Mouse (Mus musculus) frontal cortex, postnatal 14 days (tissue): ENCODE measurements at regions not wholly inside any gene's neighbourhood (a gene's known extent, or its start where the extent isn't known, plus 50 kb on each side); places are given as distances from the start of the nearest gene placed in this dataset.

Experiments
- DNase-seq, 2 experiments: peaks; one replicate each; pipeline ENCODE4 v3.0.0; 2022; ENCODE audit warnings: low spot score in 2 of 2

DNA sequence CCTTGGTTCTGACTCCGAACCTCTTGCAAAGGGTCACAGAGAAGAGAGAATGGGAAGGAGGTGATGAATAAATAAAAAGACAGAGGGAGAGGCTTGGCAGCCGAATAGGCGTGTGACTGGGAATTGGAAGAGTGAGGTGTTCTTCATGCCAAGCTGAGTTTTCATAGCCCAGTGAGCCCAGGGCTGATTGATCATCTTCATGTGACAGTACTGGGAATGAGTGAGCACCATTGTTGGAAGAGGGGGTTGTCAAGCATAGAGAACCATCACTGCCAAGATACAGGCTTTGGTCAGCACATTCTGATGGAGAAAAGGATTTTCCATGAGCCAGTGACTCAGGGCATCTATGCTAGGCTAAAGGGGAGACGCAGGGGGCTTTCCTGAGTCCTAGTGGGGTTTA, 163.0 kb downstream of the Slc30a10 start:
- DNase-seq: no peak

DNA sequence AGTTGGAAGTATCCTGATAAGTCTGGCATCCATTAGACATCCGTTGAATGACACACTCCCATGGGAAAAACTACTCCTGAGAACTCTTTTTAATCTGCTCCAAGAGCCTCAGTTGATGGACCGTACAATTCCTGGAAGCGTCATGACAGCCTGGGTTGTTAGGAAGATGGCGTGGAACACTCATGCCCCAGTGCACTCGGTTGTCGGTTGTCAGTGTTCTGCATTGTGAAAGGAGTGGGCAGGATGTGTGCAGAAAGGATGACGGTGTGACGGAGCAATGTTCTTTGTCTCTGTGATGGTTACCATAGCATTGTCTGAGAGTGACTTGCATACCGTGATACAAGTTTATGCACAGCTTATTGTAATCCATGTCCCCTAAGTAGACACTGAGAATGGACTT, 164.4 kb downstream of the Slc30a10 start:
- no peak for DNase-seq

DNA sequence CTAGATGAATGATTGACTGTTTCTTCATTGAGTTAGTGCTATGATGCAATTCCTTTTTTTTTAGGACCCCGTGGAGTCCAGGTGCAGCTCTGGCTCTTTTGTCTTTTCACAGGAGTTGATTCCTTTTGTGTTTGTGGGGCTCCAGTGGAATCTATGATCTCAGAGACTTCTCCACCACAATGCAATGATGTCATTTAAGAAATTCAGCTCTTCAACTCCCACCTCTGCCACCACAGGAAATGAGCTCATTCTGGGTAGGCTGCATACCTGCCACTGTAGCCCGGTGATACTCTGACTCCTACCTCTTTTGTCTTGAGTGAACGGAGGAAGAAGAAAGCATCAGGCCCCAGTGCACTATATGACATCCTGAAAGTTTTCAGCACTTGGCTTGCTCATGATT, 173.8 kb downstream of the Slc30a10 start:
- no peak for DNase-seq

DNA sequence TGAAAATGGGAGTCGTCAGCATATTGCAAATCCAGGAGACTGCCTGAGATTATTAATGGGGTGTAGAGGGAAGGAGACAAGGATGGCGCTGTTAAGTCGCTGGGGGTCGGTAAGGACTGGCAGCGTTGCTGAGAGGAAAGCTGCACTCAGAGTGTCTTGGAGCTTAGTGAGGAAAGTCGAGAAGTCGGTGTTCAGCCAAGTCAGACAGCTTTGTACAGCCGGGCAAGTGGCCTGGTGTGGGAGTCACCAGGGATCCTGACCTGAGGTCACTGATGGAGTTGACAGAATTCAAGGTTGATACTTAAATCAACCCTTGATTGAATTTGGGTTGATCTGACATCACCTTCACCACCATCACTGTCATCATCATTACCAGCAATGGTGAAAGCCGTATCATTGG, 175.3 kb downstream of the Slc30a10 start:
- DNase-seq: no peak

DNA sequence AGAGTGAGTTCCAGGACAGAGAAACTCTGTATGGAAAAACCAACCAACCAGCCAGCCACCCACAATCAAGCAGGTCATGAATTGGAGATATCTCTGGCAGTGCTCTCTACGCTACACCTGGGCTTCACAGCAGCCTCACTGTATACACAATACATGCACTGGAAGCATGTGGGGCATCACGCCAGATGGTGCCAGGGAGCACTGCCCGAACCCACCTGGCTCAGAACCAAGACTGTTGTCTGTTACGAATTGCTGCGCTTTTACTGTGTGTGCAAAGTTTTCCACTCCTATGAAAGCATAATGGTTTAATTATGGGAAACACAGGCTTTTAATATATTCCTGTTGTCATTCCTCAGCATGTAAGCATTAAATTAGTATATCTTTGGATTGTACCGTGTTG, 184.0 kb downstream of the Slc30a10 start:
- DNase-seq: no peak

DNA sequence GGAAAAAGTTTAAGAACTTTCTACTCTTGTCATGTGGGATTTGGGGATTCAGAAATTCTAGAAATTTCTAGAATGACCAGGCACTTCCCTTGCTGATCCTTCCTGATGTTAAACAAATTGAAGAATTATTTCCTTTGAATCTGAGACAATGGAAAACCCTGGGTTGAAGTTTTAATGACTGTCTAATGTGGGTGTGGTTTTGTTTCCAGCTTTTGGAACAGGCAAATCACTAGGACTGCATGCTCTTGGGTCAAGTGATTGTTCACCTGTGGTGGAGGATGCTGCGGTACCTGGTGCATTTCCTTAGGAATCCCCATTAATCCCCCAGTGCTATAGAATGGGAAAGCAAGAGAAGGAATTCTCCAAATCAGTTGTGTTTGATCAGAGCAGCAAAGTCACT, 184.8 kb downstream of the Slc30a10 start:
- no peak for DNase-seq

DNA sequence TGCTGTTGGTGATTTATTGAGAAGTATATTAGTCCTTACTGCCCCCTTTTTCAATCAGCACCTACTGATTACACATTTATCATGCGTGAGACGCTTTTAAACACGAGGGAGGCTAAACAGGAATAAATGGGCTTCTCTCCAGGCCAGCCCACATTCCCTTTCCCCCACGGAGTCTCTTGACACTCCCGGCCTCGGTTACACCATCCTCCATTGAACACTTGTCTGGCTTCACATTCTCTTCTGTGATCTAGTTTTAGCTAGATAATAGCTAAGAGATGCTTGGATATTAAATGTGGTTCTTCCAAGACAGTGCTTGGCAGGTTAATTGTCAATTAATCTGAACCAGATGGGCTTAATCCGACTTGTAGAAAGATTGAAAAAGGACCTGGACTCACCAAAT, 189.4 kb downstream of the Slc30a10 start:
- DNase-seq: no peak

DNA sequence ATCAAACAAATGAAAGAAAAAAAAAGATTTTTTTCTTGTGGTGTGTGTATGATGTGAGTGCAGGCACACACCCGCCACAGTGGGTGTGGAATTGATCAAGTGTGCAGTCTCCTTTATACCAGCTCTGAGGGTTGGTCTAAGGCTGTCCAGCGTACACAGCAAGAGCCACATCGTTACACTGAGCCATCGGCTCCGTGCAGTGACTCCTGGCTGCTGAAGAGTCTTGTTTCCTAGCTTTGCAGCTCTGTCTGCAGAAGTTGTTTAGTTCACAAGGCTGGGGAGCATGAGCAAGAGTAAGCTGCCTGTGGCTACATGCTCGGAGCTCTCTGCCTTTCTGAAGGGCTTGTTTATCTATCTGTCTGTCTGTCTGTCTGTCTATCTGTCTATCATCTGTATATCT, 193.5 kb downstream of the Slc30a10 start:
- DNase-seq: no peak

DNA sequence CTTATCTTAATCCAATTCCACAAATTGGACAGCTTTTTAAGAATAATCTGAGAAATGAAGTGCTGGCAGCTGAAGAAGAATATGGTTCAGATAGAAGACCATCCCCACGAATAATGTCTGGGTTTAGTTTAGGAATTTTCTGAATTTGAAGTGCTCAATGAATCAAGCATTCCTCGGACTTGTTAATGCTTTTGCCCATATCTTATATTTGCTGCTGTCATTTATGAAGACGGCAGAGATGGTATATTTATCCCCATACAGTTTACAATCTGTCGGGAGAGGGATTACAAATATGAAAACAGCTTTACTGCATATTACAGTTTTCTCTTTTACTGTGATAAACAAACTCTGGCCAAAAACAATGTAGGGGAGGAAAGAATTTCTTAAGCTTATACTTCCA, 194.3 kb downstream of the Slc30a10 start:
- DNase-seq: no peak

DNA sequence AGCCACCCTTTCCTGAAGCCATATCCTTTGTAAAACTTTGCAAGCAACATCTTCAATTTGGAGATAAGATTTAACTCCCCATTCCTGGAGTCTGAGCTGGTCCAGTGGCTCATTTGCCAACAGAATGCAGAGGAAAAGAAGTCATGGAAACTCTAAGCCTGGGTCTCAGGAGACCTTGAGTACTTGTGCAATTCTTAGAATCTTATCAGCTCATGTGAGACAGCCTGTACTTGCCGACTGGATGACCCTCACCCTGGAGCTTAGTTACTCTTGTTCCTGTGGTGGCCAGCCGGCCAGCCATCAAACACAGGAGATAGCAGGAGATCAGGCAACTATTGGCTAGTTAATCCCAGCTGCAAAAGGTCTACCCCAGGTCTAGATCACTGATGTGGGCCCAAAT, 196.3 kb downstream of the Slc30a10 start:
- no peak for DNase-seq

DNA sequence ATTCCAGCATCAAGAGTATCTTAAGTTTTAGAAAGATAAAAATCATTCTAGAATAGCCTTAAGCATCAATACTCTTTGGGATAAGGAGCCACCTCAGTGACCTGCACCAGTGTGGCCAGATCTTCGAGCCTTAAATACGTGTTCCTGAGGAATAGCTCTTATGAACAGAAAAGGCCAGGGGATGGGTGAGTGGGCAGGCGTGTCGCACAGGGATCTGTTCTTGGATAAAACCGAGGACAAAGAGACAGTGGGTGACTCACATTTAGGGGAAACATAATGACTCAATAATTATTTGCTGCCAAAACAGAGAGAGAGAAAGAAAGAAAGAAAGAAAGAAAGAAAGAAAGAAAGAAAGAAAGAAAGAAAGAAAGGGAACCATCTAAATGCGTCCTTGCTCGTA, 200.4 kb downstream of the Slc30a10 start:
- DNase-seq: no peak

DNA sequence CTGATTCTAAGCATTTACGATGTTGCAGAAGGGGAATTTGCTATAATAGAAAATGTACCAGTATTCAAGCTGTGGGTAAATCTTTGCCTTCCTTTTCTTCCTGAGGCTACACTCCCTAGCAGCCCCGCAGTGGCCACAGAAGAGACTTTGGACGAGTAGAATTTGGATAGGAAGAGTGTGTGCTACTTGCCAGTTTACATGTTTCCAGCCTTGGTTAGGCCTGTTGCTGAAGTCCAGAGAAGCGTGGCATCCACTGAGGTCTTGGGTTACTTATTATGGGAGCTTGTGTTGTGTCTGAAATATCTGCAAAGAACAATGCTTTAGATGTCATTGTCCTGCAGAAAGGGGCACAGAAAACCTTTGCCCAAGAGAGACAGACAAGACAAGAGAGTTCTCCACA, 200.8 kb downstream of the Slc30a10 start:
- no peak for DNase-seq

DNA sequence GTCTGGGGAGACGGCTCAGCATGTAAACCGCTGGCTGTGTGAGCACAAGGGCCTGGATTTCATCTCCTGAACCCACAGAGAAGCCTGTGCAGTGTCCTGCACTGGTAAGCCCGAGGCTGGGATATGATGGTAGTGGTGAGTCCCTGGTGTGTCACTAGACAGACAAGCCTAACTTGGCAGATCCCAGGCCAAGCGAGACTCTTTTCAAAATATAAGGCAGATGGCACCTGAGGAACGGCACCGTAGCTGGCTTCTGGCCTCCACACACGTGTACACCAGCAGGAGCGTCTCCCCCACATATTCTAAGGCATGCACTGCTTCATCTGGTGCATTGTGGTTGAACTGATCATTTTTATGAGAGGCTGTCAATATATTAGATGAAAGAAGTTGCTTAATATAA, 202.6 kb downstream of the Slc30a10 start:
- no peak for DNase-seq

DNA sequence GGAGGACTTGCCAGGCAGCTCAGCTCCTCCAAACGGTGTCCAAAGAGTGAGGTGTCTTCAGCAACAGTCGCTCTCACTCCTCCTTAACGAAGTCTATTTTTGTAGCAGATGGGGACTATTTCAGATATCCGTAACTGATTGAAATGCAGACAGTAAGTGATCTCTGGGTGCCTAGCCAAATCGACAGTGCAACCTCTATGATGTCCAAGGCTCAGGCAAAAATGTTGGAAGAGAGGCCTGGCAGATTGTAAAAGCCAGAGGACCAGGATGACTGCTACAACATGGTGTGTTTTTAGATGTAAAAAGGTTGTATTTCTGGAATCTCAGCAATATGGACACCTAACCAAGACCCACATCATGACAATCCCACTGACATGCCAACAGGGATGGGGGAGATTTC, 204.8 kb downstream of the Slc30a10 start:
- DNase-seq: no peak

DNA sequence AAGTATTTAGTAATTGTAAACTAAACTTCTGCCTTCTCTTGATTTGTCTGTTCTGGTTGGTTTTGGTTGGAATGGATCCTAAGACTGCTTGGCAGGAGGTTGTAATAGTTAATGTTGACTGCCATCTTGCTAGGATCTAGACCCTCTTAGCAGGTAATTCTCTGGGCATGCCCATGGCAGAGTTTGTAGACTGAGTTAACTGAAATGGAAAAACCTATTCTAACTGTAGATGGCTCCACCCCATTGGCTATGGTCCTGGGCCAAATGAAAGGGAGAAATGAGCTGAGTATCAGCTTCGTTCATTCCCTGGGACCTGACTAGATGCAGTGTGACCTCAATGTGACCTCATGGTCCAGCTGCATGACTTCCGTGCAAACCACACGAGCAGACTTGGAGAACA, 207.7 kb downstream of the Slc30a10 start:
- DNase-seq: no peak

DNA sequence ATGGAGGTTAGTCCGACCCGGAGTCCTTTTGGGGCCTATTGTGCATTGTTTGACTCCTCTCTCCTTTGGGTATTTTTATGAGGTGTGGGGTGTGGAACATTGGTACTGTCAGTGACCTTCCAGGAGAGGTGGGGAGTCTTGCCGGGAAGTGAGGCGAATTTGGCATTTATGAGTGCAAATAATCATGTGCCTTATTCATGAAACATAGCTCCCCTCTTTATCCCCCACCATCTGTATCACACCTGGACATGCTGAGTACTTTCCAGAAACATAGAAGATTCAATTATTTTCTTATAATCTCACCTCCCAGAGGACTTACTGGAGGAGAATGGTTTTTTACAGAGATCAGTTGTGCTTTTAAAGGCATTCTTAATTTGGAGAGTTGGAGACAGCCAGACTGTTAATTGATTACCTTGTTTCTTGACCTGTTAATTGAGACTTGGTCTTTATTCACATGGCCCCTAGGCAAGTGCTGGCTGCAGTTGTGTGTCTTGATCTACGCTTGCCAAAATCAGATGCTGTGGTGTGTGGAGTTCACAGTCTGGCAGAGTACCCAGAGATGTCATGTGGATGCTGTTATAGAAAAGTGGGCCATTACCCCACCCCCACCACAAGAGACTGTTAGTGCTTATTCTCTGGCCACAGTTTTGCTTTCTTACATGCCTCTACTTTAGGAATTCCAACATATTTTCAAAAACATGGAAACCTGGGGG, 215.5 kb downstream of the Slc30a10 start:
- DNase-seq: no peak

DNA sequence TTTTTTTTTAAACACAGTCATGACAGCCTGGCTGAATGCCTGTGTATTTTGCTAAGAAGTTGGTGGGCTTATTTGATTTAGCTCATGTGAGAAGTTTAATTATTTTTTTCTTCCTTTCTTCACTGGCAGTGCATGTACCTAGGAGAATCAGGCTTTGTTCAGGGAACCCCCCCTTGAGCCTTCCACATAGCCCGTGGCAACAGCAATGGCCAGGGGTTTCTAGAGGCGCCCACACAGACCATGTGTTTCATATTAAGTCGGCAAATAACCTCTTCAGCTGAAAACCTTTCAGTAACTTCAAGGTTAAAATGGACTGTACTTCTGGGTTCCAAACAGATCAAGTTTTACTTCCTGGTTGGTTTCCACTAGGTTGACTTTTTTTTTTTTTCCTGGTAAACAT, 218.3 kb downstream of the Slc30a10 start:
- no peak for DNase-seq

DNA sequence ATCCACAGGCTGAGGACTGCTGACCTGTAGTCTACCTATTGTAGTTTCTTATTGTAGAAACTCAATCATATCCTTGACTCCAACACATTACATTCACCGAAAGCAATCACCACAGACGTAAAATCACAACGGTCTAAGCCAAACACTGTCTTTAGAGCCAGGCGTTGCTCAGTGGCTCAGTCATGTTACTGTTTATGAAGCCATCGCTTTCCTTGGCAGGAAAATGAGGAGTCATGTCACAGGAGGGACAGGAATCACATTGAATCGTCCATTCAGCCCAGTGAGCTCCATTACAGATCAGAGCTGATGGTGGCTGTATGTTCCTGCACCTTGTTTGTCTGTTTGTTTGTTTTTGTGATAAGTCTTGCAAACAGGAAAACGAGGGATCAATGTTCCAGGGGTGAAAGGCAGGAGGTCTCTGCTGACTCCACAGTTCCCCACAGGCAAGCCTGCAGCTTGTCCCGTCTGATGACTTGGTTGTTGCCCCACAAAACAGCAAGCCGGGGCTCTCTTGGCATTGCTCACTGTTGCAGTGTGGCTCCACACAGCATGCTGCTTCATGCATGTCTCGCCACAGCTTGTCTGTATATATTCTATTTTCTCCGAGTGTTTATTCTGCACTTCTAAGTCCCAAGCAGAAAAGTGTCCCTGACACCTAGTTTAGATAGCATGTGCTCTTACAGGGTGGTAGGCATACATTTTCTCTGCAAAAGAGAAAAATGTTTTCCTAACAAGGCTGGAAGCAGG, 221.2 kb downstream of the Slc30a10 start:
- no peak for DNase-seq

DNA sequence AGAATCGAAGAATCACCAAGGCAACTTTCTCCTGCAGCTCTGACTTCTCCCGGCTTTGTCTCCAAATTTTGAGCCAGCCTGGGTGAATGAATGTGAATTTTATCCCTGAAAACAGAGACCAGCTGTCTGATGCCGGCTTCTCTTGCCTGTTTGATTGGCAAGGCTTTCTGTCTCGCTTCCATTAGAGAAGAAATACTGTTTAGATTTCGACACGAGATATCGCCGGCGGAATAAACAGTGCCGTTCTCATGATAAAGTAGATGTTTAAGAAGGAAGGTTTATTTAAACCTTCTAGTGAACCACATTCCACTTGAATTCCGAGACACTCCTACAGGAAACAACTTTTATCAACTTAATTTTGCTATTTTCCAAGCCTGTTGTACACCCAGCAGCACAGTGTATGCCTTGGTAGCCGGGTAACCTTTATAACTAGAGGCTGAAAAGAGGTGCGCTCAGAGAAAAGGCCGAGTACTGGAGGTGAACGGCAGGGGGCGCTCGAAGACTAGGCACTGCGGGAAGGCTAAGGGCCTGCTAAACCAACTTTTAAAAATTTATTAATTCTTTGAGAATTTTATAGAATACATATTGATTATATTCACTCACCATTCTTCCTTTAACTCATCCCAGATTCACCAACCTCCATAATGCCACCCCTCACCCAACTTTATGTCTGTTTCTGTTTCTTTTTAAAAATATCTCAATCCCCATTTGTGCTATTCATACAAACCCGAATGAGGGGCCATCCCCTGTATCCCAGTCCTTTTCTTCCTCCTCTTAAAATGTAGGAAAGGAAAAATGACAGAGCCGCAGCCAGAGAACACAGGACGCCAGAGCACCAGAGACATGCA, 227.2 kb downstream of the Slc30a10 start:
- peak; percentile 22 to 82 for DNase-seq

DNA sequence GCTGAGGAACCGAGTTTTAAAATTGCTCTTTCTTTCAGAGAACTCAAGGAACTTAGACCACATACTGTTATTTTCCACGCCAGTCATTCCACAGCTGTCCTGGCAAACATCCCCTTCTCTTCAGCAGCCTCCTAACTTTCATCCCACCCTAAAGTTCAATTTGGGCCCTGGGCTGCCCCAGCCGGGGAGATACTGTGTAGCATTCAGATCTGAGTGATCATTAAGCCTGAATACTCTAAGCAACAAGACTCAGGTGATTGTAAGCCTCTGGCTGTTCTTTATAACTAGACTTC, 227.8 kb downstream of the Slc30a10 start:
- no peak for DNase-seq

DNA sequence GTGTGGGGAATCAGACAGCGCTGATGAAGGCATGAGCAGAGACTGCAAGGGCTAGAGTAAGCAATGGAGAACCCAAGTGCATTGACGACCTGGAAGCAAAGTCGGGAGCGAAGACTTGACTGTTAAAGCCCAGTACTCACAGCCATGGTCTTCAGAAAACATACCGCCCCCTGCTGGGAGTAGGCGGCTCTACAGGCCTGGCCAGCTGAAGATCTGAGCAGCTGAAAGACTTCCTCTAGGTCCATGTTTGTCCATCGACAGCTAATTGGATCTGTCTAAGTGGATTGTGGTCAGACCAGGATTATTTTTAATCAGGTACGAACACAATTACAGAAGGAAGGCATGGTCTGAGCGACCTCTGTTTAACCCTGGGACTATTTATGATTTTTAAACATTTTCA, 230.0 kb downstream of the Slc30a10 start:
- no peak for DNase-seq

DNA sequence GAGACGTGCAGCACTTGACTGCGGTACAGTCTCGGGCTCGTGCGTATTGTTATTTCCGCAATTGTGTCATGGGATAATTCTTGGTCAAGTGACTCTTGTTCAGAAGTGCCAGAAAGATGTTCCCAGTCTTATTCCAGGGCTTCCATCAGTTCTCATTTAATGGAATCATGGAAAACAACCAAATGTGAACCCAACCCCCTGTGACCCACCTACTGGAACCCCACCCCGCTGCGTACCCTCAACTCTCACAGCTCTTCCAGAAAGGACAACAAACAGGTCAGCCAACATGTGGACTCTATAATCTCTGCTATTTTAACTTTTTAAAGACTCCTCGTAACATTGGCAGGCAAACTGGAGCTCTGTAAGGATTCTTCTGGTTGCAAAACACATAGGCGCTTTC, 233.9 kb downstream of the Slc30a10 start:
- no peak for DNase-seq

DNA sequence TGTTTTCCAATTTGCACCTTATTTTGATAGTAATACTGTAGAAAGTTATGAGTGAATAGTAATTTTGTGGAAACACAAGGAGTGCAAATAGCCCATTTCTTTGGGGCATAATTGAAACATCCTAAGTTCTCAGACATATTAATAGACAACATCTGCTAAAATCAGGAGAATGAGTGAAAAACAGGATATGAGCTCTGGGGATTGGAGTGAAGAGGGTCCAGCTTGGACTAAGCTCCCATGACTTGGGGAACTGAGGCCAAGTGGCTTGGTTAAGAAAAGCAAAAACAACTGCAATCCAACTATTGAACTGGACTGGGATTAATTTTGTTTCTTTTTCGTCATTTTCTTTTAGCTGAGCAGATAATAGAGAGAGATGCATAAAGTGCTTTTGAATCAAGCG, 240.7 kb downstream of the Slc30a10 start:
- no peak for DNase-seq
